Mouse (Mus musculus) hindbrain, embryonic 16.5 days (tissue): ENCODE measurements around the gene Gm10961. TPM values are rescaled to one million over a fixed set of nuclear protein-coding genes. Genes with fewer than 3 reads are reported as not detected.
"Not testable (repeated sequence)": the region's sequence is repeated elsewhere in the genome, so short reads cannot be mapped to it uniquely, and the experiment has no call there.

Source experiments
- ATAC-seq: fragments of 200-750 bp; cut with Nextera tagmentation; 2 replicates; pipeline ENCODE4 v1.8.0; 2017; ENCODE audit warnings: moderate TSS enrichment, moderate library complexity
- H3K27ac ChIP-seq: fragments of 300-500 bp; sonication (generic); 2 replicates; pipeline ENCODE4 v1.5.1; 2014; ENCODE audit warnings: low read depth, mild to moderate bottlenecking, control low read depth, low read length, moderate library complexity
- H3K27me3 ChIP-seq: fragments of 300-500 bp; sonication (generic); replicated peaks from 2 replicates; pipeline ENCODE4 v1.6.1; 2014; ENCODE audit warnings: low read length; ENCODE audit not compliant: control insufficient read depth, insufficient read depth
- H3K36me3 ChIP-seq: fragments of 300-500 bp; sonication (generic); 2 replicates; pipeline ENCODE4 v1.6.1; 2014; ENCODE audit warnings: mild to moderate bottlenecking, low read length, moderate library complexity, mixed read lengths; ENCODE audit not compliant: control insufficient read depth, insufficient read depth
- H3K4me1 ChIP-seq: fragments of 300-500 bp; sonication (generic); 2 replicates; pipeline ENCODE4 v1.6.1; 2014; ENCODE audit warnings: low read depth, low read length; ENCODE audit not compliant: control insufficient read depth, insufficient read depth
- H3K4me2 ChIP-seq: fragments of 300-500 bp; sonication (generic); 2 replicates; pipeline ENCODE4 v1.6.1; 2014; ENCODE audit warnings: mild to moderate bottlenecking, low read length, control low read depth, moderate library complexity
- H3K4me3 ChIP-seq: fragments of 300-500 bp; sonication (generic); 2 replicates; pipeline ENCODE4 v1.5.1; 2014; ENCODE audit warnings: mild to moderate bottlenecking, low read length, control low read depth, moderate library complexity
- H3K9ac ChIP-seq: fragments of 300-500 bp; sonication (generic); 2 replicates; pipeline ENCODE4 v1.6.1; 2014; ENCODE audit warnings: low read depth, mild to moderate bottlenecking, control low read depth, low read length, moderate library complexity
- H3K9me3 ChIP-seq: fragments of 300-500 bp; sonication (generic); 2 replicates; pipeline ENCODE4 v1.6.1; 2014; ENCODE audit warnings: mild to moderate bottlenecking, low read length, moderate library complexity; ENCODE audit not compliant: control insufficient read depth
- WGBS: fragments of 180-500 bp; shearing (Covaris S2); extraction: QIAGEN DNeasy Blood & Tissue Kit; methylation state at CpG from one replicate; pipeline ENCODE4 v1.1.7; 2014; 5-methylcytosine and 5-hydroxymethylcytosine counted together
- polyA plus RNA-seq: library from polyadenylated mRNA; unstranded; fragments of >200 nt; fragmentation: Nextera tagmentation; extraction: Ambion mirVana; gene quantifications from 2 replicates; pipeline ENCODE4 v1.2.1, GENCODE M21; 2015

Gene Gm10961
- polyA plus RNA-seq, 1 experiment from 2014 or later = not detected

DNA sequence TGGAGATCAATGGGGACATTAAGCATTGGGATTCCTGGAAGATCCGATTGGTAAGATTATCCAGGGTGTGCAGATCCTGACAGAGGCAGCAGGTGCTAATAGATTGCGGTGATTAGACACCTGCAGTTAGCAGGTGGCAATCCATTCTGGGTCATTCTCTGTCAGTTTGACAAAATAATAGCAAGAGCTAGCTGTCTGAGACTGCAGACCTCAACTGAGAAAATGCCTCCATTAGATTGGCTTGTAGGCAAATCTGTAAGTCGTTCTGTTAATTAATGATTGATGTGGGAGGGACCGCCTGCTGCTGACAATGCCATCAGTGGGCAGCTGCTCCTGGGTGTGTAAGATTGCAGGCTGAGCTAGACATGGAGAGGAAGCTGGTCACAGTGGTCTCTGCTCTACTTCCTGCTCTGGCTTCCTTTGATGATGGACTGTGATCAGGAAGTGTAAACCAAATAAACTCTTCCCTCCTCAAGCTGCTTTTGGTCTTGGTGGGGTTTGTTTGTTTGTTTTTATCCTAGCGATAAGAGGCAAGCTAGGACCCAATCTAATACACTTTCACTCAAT is 6.6 kb downstream of the Gm10961 start:
- H3K36me3 ChIP-seq = no peaks in the 10 kb centered on the region
- no peak for ATAC-seq
- H3K27me3 ChIP-seq = no peaks in the 10 kb centered on the region
- H3K9me3 ChIP-seq = no peaks in the 10 kb centered on the region
- H3K4me3 ChIP-seq = no peak overlapping the region
- H3K4me2 ChIP-seq = no peak overlapping the region
- WGBS = 46% methylated on average over 5 of the region's 5 CpGs
- no peaks in the 10 kb centered on the region for H3K4me1 ChIP-seq
- H3K9ac ChIP-seq = no peak overlapping the region
- no peak overlapping the region for H3K27ac ChIP-seq

DNA sequence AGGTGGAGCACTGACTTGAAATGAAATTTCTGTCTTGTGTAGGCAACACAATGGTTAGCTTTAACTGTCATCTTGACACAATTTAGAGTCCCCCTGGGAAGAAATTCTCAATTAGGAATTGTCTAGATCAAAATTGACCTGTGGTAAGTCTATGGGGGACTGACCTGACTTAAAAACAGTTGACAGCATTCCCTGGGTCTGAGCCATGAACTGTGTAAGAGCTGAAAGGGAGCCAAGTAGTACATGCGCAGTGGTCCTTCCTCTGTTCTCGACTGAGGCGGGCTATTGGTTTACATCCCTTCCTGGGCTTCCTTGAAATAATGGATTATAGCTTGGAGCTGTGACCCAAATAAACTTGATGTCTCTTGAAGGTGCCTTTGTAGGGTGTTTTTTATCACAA is 15.8 kb downstream of the Gm10961 start:
- Histone ChIP-seq H3K36me3 (no peaks in the 10 kb centered on the region), H3K4me3 (no peak overlapping the region), H3K4me2 (no peak overlapping the region), H3K27ac (no peak overlapping the region), H3K9me3 (no peaks in the 10 kb centered on the region), H3K27me3 (no peaks in the 10 kb centered on the region), H3K9ac (no peak overlapping the region), H3K4me1 (no peaks in the 10 kb centered on the region)
- WGBS = 80% methylated on average over 3 of the region's 3 CpGs
- ATAC-seq = no peak

GRCm38 (mm10) chr3:107650276-107650675 is 19.2 kb downstream of the Gm10961 start:
- not testable (repeated sequence) for H3K4me2 ChIP-seq, H3K27me3 ChIP-seq, H3K27ac ChIP-seq, H3K36me3 ChIP-seq, H3K9ac ChIP-seq, ATAC-seq, H3K9me3 ChIP-seq, H3K4me1 ChIP-seq, H3K4me3 ChIP-seq
- 78% methylated on average over 5 of the region's 5 CpGs for WGBS

GRCm38 (mm10) chr3:107652968-107653367 is 21.8 kb downstream of the Gm10961 start:
- Histone ChIP-seq H3K4me1 (no peaks in the 10 kb centered on the region), H3K27me3 (no peaks in the 10 kb centered on the region), H3K27ac (no peak overlapping the region), H3K4me2 (no peak overlapping the region), H3K4me3 (no peak overlapping the region), H3K36me3 (no peaks in the 10 kb centered on the region), H3K9me3 (no peaks in the 10 kb centered on the region), H3K9ac (no peak overlapping the region)
- 97% methylated on average over 3 of the region's 3 CpGs for WGBS
- no peak for ATAC-seq

DNA sequence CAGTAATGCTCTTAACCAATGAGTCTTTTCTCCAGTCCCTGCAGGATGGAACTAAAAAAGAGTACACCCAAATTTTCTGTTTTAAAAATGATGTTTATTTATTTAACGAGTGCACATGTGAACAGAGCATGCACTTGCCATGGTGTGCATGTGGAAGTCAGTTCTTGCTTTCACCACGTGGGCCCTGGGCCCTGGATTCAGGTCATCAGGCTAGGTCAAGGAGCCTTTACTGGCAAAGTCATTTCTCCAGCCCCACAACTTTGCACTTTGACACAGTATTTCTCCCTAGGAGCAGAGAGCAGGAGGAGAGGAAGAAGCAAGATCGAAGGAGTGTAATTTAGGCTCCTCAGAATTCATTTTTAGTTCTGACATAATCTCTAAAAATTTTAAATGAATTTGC is 23.7 kb downstream of the Gm10961 start:
- H3K9me3 ChIP-seq = no peaks in the 10 kb centered on the region
- no peaks in the 10 kb centered on the region for H3K4me1 ChIP-seq
- no peak overlapping the region for H3K9ac ChIP-seq
- WGBS = 80% methylated on average over 3 of the region's 3 CpGs
- no peak for ATAC-seq
- no peak overlapping the region for H3K4me3 ChIP-seq
- H3K4me2 ChIP-seq = no peak overlapping the region
- no peak overlapping the region for H3K27ac ChIP-seq
- no peaks in the 10 kb centered on the region for H3K27me3 ChIP-seq
- peaks cover 7% of the 10 kb centered on the region; the same call in 1 of the 2 replicates for H3K36me3 ChIP-seq

GRCm38 (mm10) chr3:107655491-107655890 is 24.4 kb downstream of the Gm10961 start:
- H3K36me3 ChIP-seq = peaks cover 11% of the 10 kb centered on the region; the same call in 1 of the 2 replicates
- H3K4me3 ChIP-seq = no peak overlapping the region
- no peak overlapping the region for H3K4me2 ChIP-seq
- no peaks in the 10 kb centered on the region for H3K9me3 ChIP-seq
- H3K27me3 ChIP-seq = no peaks in the 10 kb centered on the region
- 79% methylated on average over 3 of the region's 3 CpGs for WGBS
- H3K27ac ChIP-seq = no peak overlapping the region
- ATAC-seq = no peak
- no peaks in the 10 kb centered on the region for H3K4me1 ChIP-seq
- no peak overlapping the region for H3K9ac ChIP-seq

DNA sequence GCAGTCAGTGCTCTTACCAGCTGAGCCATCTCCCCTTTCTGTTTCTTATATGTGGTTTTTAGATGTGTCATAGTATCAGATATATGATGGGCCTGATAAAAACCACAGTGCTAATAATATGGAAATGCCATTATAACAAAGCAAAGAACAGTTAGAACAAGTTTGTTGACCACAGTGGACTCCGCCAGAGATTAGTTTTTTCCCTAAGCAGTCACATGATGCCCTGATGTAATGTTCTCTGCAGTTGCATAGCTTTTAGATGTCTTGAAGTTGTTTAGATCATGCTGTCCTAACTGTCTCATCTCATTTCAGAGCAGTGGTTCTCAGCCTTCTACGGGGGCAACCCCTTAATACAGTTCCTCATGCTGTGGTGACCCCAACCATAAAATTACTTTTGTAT is 25.0 kb downstream of the Gm10961 start:
- H3K9ac ChIP-seq = no peak overlapping the region
- no peak overlapping the region for H3K4me2 ChIP-seq
- WGBS = 97% methylated on average over 2 of the region's 2 CpGs
- no peaks in the 10 kb centered on the region for H3K9me3 ChIP-seq
- no peaks in the 10 kb centered on the region for H3K4me1 ChIP-seq
- H3K36me3 ChIP-seq = peaks cover 17% of the 10 kb centered on the region; the same call in 1 of the 2 replicates
- no peak overlapping the region for H3K27ac ChIP-seq
- no peaks in the 10 kb centered on the region for H3K27me3 ChIP-seq
- H3K4me3 ChIP-seq = no peak overlapping the region
- ATAC-seq = 0 out of 2 replicates have a peak, but pooled peaks have one; percentile 21

DNA sequence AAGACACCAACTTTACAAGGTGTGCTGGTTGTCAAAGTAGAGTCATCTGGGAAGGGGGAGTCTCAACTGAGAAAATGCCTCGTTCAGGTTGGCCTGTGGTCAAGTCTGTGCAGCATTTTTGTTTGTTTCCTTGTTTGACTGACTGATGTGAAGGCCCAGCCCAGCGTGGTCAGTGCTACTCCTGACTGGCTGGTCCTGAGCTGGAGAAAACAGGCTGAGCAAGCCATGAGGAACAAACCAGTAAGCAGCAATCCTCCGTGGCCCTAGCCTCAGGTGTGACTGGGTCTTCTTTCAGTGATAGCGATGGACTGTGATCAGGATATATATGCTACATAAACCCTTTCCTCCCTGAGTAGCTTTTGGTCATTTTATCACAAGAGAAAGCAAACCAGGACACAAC is 25.8 kb downstream of the Gm10961 start:
- H3K9ac ChIP-seq = no peak overlapping the region
- ATAC-seq = no peak
- H3K36me3 ChIP-seq = peaks cover 18% of the 10 kb centered on the region; the same call in 1 of the 2 replicates
- no peak overlapping the region for H3K4me2 ChIP-seq
- no peaks in the 10 kb centered on the region for H3K27me3 ChIP-seq
- H3K27ac ChIP-seq = no peak overlapping the region
- H3K9me3 ChIP-seq = no peaks in the 10 kb centered on the region
- no peak overlapping the region for H3K4me3 ChIP-seq
- H3K4me1 ChIP-seq = no peaks in the 10 kb centered on the region
- WGBS = 89% methylated on average over 4 of the region's 4 CpGs

DNA sequence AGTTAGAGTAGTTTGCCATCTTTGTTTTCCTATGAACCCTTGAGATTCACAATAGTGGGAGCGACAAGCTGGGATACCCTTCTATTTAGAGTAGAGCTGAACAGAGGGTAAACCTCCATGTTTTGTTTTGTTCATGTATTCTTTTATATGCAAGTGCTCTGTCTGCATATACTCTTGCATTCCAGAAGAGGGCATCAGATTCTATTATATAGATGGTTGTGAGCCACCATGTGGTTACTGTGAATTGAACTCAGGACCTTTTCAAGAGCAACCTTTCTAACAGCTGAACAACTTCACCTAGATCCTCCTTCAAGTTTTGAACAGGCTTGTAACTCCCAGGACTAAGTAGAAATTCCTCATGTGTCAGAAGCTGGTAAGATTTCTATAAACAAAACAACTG is 27.9 kb downstream of the Gm10961 start:
- WGBS = 79% methylated on average over 1 of the region's 1 CpGs
- H3K36me3 ChIP-seq = peaks cover 26% of the 10 kb centered on the region; the same call in 1 of the 2 replicates
- no peaks in the 10 kb centered on the region for H3K4me1 ChIP-seq
- no peak overlapping the region for H3K9ac ChIP-seq
- H3K4me3 ChIP-seq = no peak overlapping the region
- H3K9me3 ChIP-seq = no peaks in the 10 kb centered on the region
- H3K4me2 ChIP-seq = no peak overlapping the region
- no peaks in the 10 kb centered on the region for H3K27me3 ChIP-seq
- H3K27ac ChIP-seq = no peak overlapping the region
- no peak for ATAC-seq

DNA sequence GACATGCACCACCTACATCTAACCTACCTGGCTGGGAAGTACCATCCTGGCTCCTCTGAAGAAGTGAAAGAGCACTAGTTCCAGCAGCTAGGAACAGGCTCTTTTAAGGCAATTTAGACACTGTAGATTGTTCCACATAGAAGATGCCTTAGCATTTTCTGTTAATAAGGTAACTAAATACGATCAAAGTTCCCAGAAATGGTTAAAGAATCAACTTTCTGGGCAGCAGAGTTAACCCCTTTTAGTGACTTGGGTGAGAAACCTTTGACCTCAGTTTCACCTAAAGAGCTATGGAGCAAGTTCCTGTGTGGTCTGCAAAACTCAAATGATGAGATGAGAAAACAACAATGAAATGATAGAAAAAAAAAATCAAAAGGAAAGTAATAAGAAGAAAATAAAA is 33.5 kb downstream of the Gm10961 start:
- H3K27ac ChIP-seq = no peak overlapping the region
- no peaks in the 10 kb centered on the region for H3K9me3 ChIP-seq
- H3K4me1 ChIP-seq = no peaks in the 10 kb centered on the region
- no peak overlapping the region for H3K4me3 ChIP-seq
- H3K9ac ChIP-seq = no peak overlapping the region
- ATAC-seq = no peak
- H3K27me3 ChIP-seq = no peaks in the 10 kb centered on the region
- 92% methylated on average over 1 of the region's 1 CpGs for WGBS
- H3K36me3 ChIP-seq = peaks cover 70% of the 10 kb centered on the region
- no peak overlapping the region for H3K4me2 ChIP-seq
